In the genomic region with DNA sequence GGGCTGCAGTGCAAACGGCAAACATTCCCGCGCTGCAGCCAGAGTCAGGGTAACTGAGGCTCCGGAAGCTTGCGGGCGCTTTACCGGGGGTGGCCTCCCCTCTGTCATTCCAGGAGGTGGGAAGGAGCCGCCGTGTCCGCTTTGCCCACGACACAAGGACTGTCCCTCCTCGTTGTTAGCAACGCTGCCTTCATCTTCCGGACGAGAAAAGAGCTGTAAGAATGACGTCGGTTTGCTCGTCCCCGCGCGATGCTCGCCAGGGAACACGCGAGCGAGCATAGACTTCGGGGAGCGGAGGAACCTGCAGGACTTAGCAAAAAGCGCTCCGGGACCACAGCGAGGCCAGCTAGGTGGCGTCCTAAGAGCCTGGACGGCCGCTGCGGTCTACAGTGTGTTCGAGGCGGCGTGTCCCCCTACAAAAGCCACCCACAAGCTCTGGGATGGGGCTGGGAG, we compare ENCODE assay signal across 8 mouse cellular contexts. TPM values are rescaled to one million over a fixed set of nuclear protein-coding genes. Genes with fewer than 3 reads are reported as not detected.
DNase-seq lines count a peak whose midpoint lies in the region; ATAC-seq lines count a peak whose summit lies in the region.

No protein-coding gene starts in this region.

- ATAC-seq in hindbrain, embryonic 15.5 days (ENCODE audit: low FRiP score, low read depth) = peak; percentile 75

- H3K4me3 ChIP-seq in hindbrain, embryonic 15.5 days = peak overlapping the region; percentile 57

- H3K9me3 ChIP-seq in hindbrain, embryonic 15.5 days = no peaks in the 10 kb centered on the region

- H3K9ac ChIP-seq in hindbrain, embryonic 15.5 days = peak overlapping the region; percentile 81

- peak overlapping the region; percentile 84 for H3K4me2 ChIP-seq in hindbrain, embryonic 15.5 days

- WGBS in hindbrain, embryonic 15.5 days = under 1% methylated on average over 37 of the region's 37 CpGs

- peak overlapping the region; percentile 96 for H3K27ac ChIP-seq in hindbrain, embryonic 15.5 days (replicated peaks)

- peak; percentile 77 for DNase-seq in R1 (ENCODE audit: low read depth, low spot score)
- DNase-seq in cerebellum, adult 9-11 months = peak; percentile 76
- DNase-seq in frontal cortex, postnatal 14 days (ENCODE audit: low spot score in 2 of 2) = peak; percentile 39 to 50
- DNase-seq in left cerebral cortex, adult 18-20 months (ENCODE audit: low spot score in 2 of 2) = peak; percentile 63 to 69
- peak; percentile 66 to 70 for DNase-seq in lung, postnatal 4 days
- peak; percentile 88 for DNase-seq in retina, postnatal 1 day
- peak; percentile 54 to 66 for DNase-seq in thymus, postnatal 36 days

- peaks cover 8% of the 10 kb centered on the region; the same call in 1 of the 2 replicates for H3K36me3 ChIP-seq in hindbrain, embryonic 15.5 days

- H3K27me3 ChIP-seq in hindbrain, embryonic 15.5 days = no peaks in the 10 kb centered on the region

- peaks cover 12% of the 10 kb centered on the region for H3K4me1 ChIP-seq in hindbrain, embryonic 15.5 days (replicated peaks)

RNA-seq across cellular contexts. Expression of gene Prim2, which starts 0.6 kb away (rescaled TPM):
- 22.6 and 24.3 TPM in 2 replicates for polyA plus RNA-seq in hindbrain, embryonic 15.5 days (2015; fragmentation: Nextera tagmentation; extraction: Ambion mirVana)
- 1 to 10 TPM; 6.7 to 6.9 TPM for total RNA-seq in left cerebral cortex, adult 18-20 months (2021)

RNA-seq across cellular contexts. Expression of gene Rab23, which starts 49.5 kb away (rescaled TPM):
- 29.7 and 31.2 TPM in 2 replicates for polyA plus RNA-seq in hindbrain, embryonic 15.5 days (2015; fragmentation: Nextera tagmentation; extraction: Ambion mirVana)
- total RNA-seq in left cerebral cortex, adult 18-20 months (2021) = 10 to 100 TPM; 26.8 to 31.2 TPM

Comparison
In these comparisons a context has a peak if more than half of its experiments do, and no peak if none do; other contexts are left out.
1. Peak in every context shown above with its lines: DNase-seq, ATAC-seq, H3K4me3 ChIP-seq and H3K27ac ChIP-seq.